Mouse (Mus musculus) heart, adult 18-20 months (tissue): ENCODE results near the gene Nfe2l2. TPM values are rescaled to one million over a fixed set of nuclear protein-coding genes. Genes with fewer than 3 reads are reported as not detected.

Source experiments
- DNase-seq, 2 experiments: peaks; one replicate each; pipeline ENCODE4 v3.0.0; 2021 to 2022; ENCODE audit warnings: mixed read lengths in 1 of 2
- total RNA-seq, 2 experiments: library from RNA; stranded (reverse); gene quantifications; 2 replicates each; pipeline ENCODE4 v1.2.3; 2021

The Nfe2l2 gene
- total RNA-seq, 2 experiments from 2014 or later = 58.8 to 61.7 TPM

DNA sequence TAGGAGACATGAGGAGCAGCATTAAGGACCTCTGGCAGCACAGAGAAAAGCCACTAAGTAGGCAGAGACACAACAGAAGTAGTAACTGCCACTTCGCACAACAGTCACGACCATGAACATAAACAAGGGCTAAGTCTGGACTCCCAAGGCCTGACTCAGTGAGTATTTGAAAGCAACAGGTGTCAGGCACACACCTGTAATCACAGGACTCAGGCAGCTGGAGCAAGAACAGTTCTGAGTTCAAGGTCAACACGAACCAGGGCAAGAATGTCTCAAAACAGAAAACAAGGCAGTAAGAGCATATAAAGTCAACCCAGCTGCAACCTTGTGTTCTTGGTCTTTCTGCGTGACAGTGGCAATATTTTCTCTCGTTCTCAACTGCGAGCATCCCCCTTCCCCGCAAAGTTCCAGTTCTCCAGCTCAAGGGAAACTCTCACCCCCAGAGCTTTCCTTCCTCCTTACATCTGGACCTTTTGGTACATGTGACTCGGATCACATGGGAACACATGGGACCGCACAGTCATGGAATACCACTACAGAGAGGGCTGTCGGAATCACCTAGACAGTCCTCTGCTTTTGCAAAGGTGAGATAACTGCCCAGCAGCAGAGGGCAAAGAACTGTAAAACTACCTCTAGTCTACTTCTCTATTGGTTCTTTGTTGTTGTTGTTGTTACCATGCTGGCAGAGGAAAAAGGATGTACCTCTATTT is 17.2 kb downstream of the Nfe2l2 start:
- DNase-seq = peak in 1 of 2 experiments; percentile 27

DNA sequence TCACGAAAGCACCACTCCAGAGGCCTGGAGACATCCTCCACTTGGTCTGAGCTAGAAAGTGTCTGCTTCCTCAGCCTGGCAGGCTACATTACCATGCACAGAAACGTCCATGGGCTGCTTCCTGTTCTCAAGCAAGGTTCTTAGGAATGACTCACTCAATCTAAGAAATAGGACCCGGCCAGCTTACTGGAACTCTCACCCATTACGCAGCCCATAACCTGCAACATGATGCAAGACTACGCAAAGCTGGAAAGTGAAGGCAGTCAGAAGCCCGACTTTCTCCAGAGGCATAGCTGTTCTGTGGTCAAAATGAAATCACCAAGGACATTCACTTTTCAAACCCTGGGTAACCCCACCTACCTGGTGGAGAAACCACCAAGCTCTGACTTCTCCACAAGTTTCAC is 19.0 kb downstream of the Nfe2l2 start:
- peak in 1 of 2 experiments; percentile 65 for DNase-seq

- DNase-seq = no peak
Measured at GRCm38 (mm10) chr2:75684526-75684925, 19.9 kb downstream of the Nfe2l2 start.

GRCm38 (mm10) chr2:75682978-75683709 is 21.3 kb downstream of the Nfe2l2 start:
- peak; percentile 84 to 90 for DNase-seq

GRCm38 (mm10) chr2:75681439-75681838 is 23.0 kb downstream of the Nfe2l2 start:
- peak in 1 of 2 experiments; percentile 53 for DNase-seq

GRCm38 (mm10) chr2:75679947-75680346 is 24.5 kb downstream of the Nfe2l2 start:
- DNase-seq = no peak

- no peak for DNase-seq
Measured at GRCm38 (mm10) chr2:75676567-75676966, 27.9 kb downstream of the Nfe2l2 start.

DNA sequence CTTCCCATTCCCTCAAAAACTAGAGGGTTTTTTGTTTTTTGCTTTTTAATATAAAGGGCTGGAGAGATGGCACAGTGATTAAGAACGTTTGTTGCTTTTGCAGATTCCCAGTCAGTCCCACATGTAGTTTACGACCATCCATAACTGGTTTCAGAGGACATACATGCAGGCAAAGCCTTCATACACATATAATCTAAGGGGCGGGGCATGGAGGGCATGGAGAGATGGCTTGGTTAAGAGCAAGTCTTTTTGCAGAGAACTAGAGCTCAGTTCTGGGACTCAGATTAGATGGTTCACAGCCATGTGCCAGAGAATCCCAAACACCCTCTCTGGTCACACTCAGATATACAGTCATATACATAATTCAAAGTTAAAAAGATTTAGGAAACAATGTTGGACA is 31.9 kb downstream of the Nfe2l2 start:
- DNase-seq = no peak

DNA sequence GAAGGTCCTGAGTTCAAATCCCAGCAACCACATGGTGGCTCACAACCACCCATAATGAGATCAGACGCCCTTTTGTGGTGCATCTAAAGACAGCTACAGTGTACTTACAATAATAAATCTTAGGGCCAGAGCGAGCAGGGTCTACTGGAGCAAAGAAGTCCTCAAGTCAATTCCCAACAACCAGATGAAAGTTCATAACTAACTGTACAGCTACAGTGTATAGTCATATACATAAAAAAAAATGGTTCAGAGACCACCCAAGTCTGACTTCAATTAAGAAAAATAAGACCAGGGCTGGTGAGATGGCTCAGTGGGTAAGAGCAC is 33.1 kb downstream of the Nfe2l2 start:
- no peak for DNase-seq

GRCm38 (mm10) chr2:75670446-75671336 is 33.8 kb downstream of the Nfe2l2 start:
- DNase-seq = no peak

- DNase-seq = no peak
Measured at GRCm38 (mm10) chr2:75669491-75670445, 34.7 kb downstream of the Nfe2l2 start.

- DNase-seq = no peak
Measured at GRCm38 (mm10) chr2:75661106-75661505, 43.3 kb downstream of the Nfe2l2 start.

DNA sequence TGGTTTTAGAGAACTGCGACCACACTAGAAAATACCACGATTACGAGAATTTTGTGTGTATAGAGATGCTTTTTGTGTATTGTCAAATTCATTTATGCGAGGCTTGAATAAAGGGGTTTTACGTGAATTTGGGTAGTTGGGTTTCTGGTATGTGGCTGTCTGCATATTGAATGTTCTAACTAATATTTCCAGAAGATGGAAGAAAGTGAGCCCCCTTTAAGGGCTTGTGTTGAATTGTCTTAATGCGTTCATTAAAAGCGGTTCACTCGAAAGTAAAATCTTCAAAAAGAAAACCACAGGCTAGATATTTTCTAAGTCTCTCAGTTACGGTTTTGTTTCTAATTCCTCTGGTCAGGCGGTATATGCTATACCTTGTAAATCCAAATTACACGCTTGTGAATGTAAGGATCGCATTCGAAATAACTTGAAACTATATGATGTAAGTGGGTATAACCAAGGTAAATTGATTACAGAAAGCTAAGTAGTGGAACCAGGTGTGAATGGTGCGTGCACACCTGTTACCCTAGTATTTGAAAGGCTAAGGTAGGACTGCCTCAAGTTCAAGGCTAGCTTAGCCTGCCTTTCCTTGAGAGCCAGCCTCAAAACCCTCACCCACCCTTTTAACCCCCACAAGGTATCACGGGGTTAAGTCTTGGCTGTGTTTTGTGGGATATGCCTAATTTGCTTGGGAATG is 44.0 kb downstream of the Nfe2l2 start:
- no peak for DNase-seq

GRCm38 (mm10) chr2:75659629-75659960 is 44.8 kb downstream of the Nfe2l2 start:
- peak; percentile 95 to 96 for DNase-seq

DNA sequence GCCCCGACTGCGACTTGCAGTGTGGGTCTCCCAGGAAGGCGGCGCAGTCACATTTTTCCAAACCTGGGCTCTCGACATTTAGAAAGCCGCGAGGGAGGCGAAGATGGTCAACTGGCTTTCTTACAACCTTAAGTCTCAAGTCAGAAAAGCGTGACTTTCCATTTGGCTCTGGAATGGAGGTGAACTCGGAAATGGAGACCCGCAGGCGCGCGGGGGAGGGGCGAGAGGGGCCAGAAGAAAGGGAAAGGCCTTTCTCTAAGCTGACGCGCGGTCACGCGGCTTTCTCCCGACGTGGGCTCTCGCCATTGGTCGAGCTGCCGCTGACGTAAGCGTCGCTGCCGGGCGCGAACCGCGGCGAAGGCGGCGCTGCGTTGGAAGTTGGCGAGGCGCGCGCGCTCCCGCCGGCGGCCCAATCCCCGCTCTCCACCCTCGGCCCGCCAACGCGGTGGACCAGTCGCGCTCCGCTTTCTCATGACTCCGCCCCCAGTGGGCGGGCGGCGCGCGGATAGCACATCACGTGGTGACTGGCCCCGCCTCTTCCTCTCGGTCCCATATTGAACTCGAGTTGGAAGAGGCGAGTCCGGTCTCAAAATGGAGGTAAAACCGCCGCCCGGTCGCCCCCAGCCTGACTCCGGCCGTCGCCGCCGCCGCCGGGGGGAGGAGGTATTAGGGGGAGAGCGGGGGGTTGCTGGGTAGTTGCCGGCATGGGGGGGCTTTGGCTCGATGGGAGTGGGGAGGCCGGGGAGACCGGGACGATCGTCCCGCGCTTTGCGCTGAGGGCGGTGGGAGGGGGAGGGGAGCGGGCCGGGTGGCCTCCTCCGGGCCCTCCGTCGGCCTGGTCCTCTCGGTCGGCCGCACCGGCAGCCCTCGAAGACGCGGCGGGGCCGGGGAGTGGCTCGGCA is 45.5 kb downstream of the Nfe2l2 start, which contains the start of gene Hnrnpa3:
Hnrnpa3 (plus strand) TSS at position 535 of the 902 bp plus-strand sequence.
- DNase-seq = peak; percentile 99

DNA sequence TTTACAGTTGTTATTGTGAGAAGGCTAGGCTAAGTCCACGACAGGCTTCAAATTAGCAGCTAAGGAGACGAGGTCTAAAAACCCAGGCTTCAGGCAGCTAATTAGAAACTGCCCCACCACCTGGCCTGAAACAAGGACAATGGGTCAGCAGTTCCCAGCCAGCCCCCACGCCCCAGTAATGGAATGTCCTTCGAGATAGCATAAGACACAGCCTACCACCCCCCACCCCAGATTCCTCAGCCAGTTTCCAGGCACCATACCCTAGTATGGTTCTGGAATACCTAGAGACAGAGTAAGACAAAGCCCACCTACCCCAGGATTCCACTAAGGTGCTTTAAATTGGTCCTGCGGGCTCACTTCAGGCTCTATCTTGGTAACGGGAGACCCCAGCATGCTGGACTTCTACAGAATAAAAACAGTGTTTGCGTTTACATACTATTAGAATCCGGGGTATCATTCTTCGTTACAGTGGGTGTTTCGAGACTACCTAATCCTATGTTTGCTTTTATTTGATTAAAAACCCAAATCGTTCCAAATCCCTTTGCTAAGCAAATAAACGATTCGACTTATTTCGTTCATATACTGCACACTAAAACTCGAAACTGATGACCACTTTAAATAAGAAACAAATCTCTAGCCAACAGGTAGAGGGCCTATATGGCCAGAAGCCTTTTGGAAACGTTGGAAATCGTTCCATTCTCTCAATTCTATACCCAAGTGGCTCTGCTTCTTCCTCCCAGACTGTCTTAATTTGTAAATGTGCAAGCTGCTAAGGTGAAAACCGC is 46.3 kb downstream of the Nfe2l2 start:
- peak in 1 of 2 experiments; percentile 54 for DNase-seq

GRCm38 (mm10) chr2:75656924-75657323 is 47.5 kb downstream of the Nfe2l2 start:
- DNase-seq = no peak

- no peak for DNase-seq
Measured at GRCm38 (mm10) chr2:75654679-75655078, 49.8 kb downstream of the Nfe2l2 start.

DNA sequence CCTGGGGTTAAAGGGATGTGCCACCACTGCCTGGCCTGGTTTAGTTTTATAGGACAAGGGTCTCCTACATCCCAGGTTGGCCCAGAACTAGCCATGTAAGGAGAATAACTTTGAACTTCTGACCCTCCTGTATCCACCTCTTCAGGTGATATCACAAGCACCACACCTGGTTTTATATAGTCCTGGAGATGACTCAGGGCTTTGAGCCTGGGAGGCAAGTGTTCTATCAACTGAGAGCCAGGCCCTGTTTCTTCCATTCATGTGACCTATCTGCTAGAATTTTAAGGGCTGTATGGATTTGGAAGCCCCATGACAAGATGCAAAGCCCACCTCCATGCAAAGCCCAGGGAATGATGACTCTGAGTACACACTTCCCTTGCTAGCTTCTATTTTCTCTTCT is 51.3 kb downstream of the Nfe2l2 start:
- no peak for DNase-seq
